Mouse (Mus musculus): ENCODE measurements around the gene Hist3h2a.

Hist3h2a gene

DNA sequence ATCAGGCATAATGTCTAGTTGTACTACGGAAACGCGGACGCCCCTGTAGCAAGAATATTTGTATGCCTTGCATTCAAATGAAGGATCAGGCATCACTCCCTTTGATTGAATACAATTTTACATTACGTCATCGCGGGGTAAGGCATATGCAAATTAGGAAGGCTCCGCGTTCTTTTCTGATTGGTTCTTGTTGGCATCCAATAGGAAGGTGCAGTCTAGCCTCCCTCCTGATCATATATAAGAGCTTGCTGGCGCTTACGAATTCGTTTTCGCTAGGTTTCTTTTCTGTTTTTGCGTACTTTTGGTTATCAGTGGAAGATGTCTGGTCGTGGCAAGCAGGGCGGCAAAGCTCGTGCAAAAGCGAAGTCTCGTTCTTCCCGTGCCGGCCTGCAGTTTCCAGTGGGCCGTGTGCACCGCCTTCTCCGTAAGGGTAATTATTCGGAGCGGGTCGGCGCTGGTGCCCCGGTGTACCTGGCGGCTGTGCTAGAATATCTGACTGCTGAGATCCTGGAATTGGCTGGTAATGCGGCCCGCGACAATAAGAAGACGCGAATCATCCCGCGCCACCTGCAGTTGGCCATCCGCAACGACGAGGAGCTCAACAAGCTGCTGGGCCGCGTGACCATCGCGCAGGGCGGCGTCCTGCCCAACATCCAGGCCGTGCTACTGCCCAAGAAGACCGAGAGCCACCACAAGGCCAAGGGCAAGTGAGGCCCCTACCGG, at the start of gene Hist3h2a, which contains the start of gene Trim17:
Gene Hist3h2a (plus strand): TSS at position 266 of the 723 bp plus-strand sequence.
Gene Trim17 (plus strand): TSS at position 266 of the 723 bp plus-strand sequence.
- peak; percentile 92 for DNase-seq (ENCODE audit: low read depth, low spot score)

DNA sequence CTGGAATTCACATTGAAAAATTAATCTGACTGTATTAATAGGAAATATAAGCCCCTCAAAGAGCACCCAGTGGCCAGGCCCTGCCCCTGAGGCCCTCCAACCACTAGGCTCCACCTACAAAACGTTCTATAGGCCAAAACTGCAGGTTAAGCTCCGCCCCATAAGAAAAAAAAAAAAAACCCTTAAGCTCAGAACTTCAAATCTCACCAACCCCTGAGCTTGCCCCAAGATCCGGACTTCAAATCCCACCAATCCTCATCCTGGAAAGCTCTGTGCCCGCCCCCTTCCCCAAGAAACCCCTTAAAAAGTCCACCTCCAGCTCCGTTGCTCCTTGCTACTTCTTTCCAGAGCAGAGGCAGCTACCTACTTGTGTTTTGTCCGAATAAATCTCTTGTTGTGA, 49.6 kb upstream of the Hist3h2a start:
- DNase-seq (ENCODE audit: low read depth, low spot score) = no peak

DNA sequence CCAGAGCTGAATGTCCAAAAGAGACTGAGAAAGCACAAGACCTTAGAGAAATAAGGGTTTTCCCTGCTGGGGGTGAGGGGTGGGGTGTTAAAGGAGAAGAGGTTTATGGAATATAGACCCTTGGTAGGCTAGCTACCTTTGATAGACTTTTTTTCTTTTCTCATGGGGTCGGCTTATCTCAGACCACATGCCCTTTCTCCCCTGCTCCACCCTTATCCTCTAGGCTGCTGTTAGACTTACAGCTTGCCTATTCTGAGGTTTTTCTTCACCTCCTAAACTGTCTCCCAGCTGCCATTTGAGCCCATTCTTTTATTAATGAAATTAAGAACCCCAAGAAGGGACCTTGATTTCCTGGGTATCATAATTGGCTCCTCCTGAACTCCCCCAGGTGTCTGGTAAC, 40.7 kb upstream of the Hist3h2a start:
- DNase-seq (ENCODE audit: low read depth, low spot score) = no peak

DNA sequence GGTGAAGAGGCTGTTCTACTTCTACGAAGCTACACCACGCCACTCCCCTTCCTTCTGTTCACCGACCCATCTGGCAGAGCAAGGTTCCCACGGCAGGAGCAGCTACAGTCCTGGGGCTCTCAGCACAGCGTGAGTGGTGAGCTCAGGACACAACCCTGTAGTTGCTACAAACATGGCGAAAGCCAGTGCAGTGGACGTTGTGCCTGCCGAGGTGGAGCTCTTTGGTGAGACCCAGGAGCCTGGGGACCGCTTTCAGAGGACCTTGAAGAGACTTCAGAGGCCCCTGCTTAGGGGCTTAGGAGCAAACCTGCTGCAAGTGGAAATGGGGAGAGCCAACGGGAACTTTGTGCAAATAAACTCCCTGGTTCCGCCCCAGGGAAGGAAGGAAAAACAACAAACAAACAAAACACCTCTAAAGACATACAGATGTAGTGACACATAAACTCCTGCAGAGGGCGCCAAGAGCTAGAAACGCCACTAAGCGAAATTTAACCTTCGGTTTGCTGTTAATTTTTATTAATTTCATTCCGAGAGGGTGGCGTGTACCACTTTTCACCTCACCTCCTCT, 39.9 kb upstream of the Hist3h2a start:
- DNase-seq (ENCODE audit: low read depth, low spot score) = no peak

DNA sequence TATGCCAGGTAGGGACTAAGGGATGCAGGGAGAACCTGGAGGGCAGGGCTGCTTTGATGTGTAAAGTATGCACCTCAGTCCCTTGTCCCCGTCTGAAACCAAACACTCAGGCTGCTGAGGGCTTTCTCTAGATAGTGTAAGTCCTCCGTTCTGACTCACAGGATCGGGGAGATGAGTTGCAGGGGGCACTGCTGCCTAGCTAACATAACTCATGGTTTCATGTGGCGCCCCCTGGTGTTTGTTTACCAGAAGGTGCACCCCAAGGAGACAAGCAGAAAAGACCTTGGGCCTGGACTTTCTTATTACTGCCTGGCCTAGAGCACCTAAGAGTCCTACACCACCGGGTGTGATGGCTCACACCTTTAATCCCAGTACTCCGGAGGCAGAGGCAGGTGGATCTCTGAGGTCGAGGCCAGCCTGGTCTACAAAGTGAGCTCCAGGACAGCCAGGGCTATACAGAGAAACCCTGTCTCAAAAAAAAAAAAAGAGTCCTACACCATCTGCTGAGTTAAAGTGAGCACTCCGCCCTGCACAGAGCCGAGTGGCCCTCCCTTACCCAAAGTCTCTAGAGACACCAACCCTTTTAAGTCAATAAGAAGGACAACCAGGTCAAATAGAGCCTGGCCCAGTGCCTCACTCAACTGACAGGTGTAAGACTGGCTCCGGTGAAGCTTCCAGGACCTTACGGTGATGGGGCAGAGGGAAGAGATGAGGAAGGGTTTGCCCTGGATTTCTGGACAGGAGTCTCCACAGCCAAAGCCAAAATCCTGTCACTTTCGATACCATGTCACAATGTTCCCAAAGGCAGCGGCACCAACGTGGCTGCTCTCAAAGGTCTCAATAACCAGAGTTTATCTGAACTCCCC, 37.4 kb upstream of the Hist3h2a start:
- DNase-seq (ENCODE audit: low read depth, low spot score) = no peak

DNA sequence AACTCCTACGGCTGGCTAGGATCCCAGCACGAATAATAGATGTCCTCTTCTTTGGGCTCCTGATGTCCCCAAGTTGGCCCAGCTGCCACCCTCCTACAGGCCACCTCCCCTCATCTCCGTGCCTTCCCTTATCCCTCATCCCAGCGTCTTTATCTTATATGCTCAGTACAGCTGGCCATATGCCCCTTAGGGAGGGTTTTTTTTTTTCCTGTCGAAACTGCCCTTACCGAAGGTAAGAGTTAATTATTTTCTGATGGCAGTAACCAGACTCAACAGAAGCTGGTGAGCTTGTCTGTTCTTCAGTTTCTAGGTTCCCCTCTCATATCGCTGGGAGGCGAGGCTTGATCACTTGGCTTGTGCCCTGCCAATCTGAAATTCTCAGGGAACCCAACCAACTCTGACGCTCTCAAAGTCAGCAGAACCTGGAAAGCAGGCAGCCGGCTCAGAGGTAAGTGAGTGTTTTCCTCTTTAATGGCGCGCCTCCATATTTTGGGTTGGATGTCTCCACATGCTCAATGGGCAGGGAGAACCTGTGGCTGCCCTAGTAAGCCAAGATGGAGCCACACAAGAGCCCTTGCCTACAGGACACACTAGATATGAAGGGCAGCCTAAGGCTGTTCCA, 36.6 kb upstream of the Hist3h2a start, which contains the start of gene Btnl10:
Gene Btnl10 (plus strand): TSS at position 164 of the 622 bp plus-strand sequence.
- no peak for DNase-seq (ENCODE audit: low read depth, low spot score)

DNA sequence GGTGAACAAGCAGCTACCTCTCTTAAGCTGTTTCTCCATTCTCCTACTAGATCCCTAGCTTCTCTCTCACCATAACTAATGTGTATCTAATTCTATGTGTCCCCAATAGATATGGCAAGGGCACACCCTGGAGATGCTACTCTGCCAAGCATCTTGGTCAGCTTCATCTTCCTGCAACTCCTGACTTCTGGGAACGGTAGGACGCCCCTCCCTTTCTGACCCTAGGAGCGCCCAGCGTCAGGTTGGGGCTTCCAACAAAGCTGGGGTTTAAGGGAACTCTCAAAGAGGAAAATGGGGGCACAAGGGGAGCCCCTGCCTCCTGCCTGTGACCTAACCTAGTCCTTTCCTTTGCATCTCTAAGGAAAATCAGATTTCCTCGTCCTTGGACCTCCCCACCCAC, 35.7 kb upstream of the Hist3h2a start:
- no peak for DNase-seq (ENCODE audit: low read depth, low spot score)

DNA sequence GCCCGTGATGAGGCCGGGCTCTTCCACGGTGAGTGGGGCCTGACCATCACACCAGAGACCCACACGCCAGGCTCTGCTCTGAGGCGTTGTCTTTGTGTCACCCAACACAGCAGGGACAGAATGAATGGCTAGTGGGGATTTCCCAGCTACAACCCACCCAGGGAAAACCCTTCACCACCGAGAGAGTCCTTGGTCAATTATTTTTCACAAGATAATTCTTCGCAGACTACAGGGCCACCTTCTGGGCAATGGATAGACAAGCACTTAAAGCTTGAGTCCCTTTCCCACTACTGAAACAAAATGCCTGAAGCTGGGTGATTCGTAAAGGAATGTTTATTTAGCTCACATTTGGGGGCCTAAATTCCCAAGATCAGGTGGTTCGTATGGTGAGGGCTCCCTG, 32.1 kb upstream of the Hist3h2a start:
- DNase-seq (ENCODE audit: low read depth, low spot score) = no peak

DNA sequence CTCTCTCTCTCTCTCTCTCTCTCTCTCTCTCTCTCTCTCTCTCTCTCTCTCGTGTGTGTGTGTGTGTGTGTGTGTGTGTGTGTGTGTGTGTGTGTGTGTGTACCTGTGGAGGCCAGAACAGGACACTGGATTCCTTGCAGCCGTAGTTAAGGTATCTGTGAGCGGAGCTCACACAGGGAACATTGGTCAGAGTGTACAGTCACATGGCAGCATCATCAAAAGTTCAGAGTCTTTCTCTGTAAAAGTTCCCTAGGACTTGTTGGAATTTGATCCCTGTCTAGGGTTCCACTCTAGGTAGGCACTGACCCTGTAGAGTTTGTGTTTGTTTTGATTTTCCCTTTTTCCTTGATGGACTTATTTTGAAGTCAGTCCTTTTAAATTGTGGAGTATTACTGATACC, 27.8 kb upstream of the Hist3h2a start:
- no peak for DNase-seq (ENCODE audit: low read depth, low spot score)

DNA sequence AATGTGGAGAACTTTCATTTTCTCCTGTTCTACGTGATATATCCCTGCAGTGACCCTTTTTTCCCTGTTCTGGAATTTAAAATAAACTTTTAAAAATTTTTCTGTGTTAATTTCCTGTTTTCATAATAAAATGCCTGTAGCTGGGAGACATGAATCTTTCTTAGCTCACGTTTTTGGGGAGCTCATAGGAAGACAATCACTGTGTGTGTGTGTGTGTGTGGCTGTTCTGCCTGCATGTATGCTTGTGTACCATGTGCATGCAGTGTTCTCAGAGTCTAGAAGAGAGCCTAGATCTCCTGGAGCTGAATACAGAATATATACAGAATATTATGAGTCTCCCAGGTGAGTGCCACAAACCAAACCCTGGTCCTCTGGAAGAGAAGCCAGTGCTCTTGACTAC, 27.4 kb upstream of the Hist3h2a start:
- no peak for DNase-seq (ENCODE audit: low read depth, low spot score)

DNA sequence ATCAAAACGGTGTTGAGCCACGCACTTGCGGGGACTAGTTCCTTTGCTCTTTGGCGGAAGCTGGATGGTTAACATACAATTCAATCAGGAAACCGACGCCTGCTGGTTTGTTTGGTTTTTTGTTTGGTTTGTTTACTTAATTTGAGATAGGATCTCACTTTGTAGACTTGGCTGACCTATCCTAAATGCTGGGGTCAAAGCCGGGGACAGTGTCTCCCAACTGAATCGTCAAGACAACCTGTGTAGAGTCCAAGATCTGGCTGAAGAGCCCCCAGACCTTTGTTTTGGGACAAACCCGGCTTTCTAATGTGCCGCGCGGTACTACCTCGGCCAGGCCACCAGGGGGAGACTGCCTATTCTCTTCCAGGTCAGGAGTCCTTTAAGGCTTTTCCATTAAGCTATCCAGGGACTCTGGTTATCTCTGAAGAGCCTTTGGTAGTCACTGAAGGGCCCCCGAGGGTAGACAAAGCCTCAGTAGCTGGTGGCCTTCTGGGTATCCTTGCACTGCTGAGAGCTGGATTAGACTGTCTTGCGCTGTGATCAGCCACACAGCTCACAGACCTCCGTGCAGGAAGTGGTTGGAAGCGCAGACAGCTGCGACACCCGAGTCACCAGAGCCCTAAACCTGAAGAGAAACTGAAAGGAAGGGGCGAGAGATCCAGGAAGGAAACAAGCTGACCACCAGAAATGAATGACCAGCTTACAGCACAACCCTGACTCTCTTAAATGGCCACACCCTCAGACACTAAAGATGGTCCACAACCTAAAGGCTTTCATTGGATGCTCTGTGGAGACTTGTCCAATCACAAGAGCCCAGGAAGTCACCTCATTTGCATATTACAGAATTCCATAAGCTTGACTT, 26.5 kb upstream of the Hist3h2a start:
- no peak for DNase-seq (ENCODE audit: low read depth, low spot score)

DNA sequence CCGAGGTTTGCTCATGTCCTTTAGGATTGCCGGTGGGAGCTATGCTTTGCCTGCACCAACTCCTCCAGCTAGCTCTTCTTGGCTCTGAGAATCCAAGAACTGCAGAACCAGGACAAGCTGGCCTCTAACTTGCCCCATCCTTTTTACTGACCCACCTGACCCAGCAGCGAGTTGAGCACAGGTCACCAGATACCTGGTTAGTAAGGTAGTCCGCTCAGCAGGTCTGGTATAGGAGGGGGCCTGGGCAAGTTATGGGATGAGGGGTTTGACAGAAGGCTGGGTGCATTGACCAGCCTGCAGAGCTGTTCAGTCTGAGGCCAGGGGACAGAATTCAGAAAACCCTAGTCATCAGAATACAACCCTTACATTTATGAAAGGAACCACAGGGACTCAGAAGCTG, 25.4 kb upstream of the Hist3h2a start:
- DNase-seq (ENCODE audit: low read depth, low spot score) = no peak

DNA sequence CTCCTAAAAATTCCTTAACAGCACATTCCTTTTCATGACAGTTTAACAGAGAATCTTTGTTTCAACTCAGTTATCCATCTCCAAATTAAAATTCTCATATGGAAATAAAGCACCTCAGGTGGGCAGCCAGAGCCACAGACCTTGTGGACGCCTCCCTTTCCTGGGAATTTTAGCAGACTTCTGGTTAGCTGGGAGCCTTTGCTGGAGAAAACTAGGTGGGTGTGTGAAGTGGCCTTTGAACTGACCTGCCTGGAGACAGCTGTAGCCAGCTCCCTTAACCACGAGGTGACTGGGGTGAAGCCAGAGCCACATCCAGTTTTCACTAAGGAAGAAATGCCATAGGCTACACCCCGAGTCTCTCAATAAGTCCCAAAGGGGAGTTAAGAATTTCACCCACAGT, 24.8 kb upstream of the Hist3h2a start:
- no peak for DNase-seq (ENCODE audit: low read depth, low spot score)

DNA sequence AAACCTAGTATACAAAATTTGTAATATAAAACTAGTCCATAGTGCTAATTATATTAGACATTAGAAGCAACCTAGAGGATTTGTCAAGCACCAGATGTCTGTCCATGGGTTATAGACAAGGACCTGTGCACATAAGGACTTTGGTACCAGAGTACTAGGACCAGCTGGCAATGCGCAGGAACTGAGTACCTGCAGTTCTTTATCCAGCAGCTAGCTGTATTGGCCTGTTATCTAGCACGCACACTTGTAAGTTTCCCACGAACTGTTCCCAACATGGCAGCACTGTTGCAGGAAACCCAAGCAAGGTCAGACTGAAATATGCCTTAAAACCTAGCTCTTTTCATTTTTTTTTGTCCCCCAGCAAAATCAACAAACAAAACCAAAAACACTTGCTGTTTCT, 24.2 kb upstream of the Hist3h2a start:
- no peak for DNase-seq (ENCODE audit: low read depth, low spot score)

DNA sequence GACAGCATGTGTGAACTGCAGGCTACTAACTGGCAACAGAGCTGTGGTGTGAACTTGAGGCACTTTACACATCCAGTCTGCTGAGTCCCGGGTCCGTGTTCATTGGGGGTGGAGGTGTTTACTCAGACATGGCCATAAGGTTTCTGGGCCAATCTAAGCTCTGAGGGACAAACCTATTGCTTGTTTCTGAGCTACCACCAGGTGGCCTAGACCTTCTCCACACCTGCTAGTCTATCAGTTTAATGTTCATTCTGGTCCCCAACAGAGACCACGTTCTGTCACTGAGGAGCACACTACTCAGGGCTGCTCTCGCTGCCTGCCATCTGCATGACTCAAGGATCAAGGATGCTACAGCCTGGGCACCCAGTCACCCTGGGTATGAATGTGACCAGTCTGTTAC, 22.9 kb upstream of the Hist3h2a start:
- DNase-seq (ENCODE audit: low read depth, low spot score) = no peak

DNA sequence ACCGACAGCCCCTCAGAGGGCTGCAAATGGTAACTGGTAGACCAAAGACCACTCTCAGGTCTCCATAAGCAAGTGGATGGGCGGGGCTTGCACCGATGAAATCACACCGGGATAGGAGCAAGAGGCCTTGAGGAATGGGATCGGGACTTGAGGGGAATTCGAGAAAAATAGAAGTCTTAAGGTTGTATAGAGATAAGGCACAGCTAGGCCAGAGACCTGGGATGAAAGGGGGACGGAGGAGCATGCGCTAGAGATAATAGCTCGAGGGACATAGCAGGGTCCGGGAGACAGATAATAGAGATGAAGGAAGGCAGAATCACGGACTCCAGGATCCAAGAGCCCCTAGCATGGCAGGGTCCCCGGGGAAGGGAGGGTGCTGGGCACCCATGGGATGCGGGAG, 16.6 kb upstream of the Hist3h2a start:
- no peak for DNase-seq (ENCODE audit: low read depth, low spot score)

DNA sequence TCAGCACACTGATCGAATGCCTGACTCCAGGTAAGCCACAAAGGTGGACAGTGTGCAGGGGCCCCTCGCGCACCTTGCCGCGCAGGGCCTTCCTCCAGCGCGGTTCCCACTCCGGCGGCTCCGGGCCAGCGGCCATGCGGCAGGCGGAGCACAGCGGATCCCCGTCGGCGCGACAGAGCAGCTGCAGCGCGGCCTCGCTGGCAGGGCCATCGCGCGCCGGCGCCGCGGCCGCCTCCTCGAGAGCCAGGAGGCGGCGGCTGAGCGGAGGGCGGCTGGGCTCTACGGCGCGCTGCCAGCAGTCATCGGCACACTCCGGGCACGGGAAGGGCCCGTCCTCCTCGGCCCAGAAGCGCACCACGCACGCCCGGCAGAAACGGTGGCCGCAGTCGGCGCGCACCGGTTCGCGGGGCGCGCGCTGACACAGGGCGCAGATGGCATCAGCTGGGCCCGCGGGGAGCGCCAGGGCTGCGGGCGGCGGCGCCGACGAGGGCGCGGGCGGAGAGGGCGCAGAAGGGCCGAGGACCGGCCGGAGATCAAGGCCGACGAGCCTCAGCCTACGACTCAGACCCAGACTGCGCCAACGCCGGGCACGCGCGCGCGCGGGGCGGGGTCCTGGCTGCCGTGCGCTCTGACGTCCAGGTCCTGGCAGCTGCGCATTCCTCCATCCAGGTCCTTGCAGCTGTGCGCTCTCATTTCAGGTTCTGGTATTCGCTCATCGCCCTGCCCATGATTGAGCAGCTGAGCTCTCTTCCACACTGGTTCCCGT, 16.0 kb upstream of the Hist3h2a start, which contains the start of gene Rnf187:
Gene Rnf187 (minus strand): TSS at position 595 of the 766 bp plus-strand sequence.
- peak; percentile 84 for DNase-seq (ENCODE audit: low read depth, low spot score)

DNA sequence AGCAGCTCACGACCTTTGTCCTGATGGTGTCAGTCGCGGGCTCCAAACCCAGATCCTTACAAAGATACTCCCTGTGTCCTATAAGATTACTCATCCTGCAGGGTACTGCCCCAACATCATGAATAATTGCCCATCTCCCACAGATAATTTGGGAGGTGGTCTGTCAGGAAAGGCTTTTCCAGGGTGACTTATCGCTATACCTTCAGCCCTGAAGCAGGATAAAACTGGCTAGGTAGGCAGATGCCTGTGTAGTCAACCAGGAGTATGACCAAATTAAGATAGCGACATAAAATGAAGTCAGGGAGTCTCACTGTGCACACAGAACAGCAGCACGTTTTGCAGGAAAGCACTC, 15.4 kb upstream of the Hist3h2a start:
- DNase-seq (ENCODE audit: low read depth, low spot score) = no peak

DNA sequence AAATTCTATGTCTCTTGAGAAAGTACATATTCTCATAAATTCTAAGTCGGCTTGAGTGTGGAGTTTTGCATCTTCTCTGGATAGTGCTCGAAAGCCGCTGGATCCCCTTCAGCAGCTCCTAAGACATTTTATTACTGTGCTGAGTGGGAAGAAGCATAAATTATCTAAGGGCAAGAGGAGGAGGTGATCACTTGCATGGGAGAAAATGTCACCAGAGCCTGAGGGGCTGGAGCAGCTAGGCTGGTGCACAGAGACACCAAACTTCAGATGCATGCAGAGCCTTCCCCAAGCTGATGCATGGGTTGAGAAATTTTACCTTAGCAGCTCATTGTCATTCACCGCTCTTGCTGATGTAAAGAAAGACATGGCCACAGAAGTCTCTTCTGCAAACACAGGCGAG, 10.3 kb upstream of the Hist3h2a start:
- no peak for DNase-seq (ENCODE audit: low read depth, low spot score)

DNA sequence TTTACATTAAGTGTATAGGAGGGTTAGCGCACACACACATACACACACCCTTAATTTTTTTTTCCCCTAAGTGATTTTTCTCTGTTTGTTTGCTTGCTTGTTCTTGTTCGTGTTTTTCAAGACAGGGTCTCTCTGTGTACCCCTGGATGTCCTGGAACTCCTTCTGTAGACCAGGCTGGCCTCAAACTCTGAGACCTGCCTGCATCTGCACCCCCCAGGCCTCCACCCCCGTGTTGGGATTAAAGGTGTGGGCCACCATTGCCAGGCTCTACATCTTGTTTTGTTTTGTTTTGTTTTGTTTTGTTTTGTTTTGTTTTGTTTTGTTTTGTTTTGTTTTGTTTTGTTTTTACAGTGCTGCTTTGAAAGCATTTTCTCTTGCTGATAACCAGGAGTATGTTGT, 7.2 kb upstream of the Hist3h2a start:
- no peak for DNase-seq (ENCODE audit: low read depth, low spot score)

All from embryo, embryonic 11.5 days (tissue).